Mouse (Mus musculus) limb, embryonic 15.5 days (tissue): ENCODE data around the gene Supt4a. TPM values are rescaled to one million over a fixed set of nuclear protein-coding genes. Genes with fewer than 3 reads are reported as not detected.

Experiments
- ATAC-seq: fragments of 200-750 bp; cut with Nextera tagmentation; 2 replicates; pipeline ENCODE4 v1.8.0; 2017; ENCODE audit warnings: low read depth, moderate TSS enrichment; ENCODE audit not compliant: insufficient number of reproducible peaks, low FRiP score, low TSS enrichment
- H3K27ac ChIP-seq: fragments of 300-500 bp; sonication (generic); 2 replicates; pipeline ENCODE4 v1.5.1; 2015; ENCODE audit warnings: moderate library complexity, mild to moderate bottlenecking, inconsistent platforms
- H3K27me3 ChIP-seq: fragments of 300-500 bp; sonication (generic); 2 replicates; pipeline ENCODE4 v1.6.1; 2015; ENCODE audit warnings: inconsistent platforms
- H3K36me3 ChIP-seq: fragments of 300-500 bp; sonication (generic); 2 replicates; pipeline ENCODE4 v1.6.1; 2015; ENCODE audit warnings: inconsistent platforms
- H3K4me1 ChIP-seq: fragments of 300-500 bp; sonication (generic); 2 replicates; pipeline ENCODE4 v1.6.1; 2015; ENCODE audit warnings: inconsistent platforms
- H3K4me2 ChIP-seq: fragments of 300-500 bp; sonication (generic); 2 replicates; pipeline ENCODE4 v1.6.1; 2015; ENCODE audit warnings: mild to moderate bottlenecking, inconsistent platforms
- H3K4me3 ChIP-seq: fragments of 300-500 bp; sonication (generic); 2 replicates; pipeline ENCODE4 v1.5.1; 2015; ENCODE audit warnings: mild to moderate bottlenecking, inconsistent platforms
- H3K9ac ChIP-seq: fragments of 300-500 bp; sonication (generic); 2 replicates; pipeline ENCODE4 v1.6.1; 2015; ENCODE audit warnings: inconsistent platforms
- H3K9me3 ChIP-seq: fragments of 300-500 bp; sonication (generic); 2 replicates; pipeline ENCODE4 v1.6.1; 2016; ENCODE audit warnings: inconsistent platforms
- WGBS: fragments of 180-500 bp; shearing (Covaris S2); methylation state at CpG from one replicate; pipeline ENCODE4 v1.1.7; 2015; 5-methylcytosine and 5-hydroxymethylcytosine counted together
- polyA plus RNA-seq: library from polyadenylated mRNA; unstranded; fragments of >200 nt; fragmentation: Nextera tagmentation; extraction: Ambion mirVana; gene quantifications from 2 replicates; pipeline ENCODE4 v1.2.1, GENCODE M21; 2015

The Supt4a gene
- polyA plus RNA-seq, 1 experiment from 2014 or later: 155 TPM

DNA sequence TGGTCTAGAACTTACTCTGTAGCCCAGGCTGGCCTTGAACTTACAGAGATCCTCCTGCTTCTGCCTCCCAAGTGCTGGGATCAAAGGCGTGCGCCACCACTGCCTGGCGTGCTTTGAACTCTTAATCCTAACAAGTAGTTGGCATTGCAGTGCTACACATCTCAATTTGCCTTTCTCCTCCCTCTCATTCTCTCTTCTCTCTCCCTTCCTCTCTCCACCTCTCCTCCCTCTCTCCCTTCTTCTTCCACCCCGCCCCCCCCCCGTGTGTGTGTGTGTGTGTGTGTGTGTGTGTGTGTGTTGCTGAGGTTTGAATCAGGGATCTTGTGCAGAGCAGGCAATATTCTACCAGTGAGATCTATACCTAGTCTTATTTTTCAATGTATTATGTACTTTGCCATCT is 10.0 kb downstream of the Supt4a start:
- Histone ChIP-seq H3K9me3 (no peaks in the 10 kb centered on the region), H3K4me3 (no peak overlapping the region), H3K36me3 (peaks cover 28% of the 10 kb centered on the region), H3K9ac (no peak overlapping the region), H3K27me3 (0 out of 2 replicates have a peak, but pooled peaks cover 3% of the 10 kb centered on the region), H3K4me1 (peaks cover 7% of the 10 kb centered on the region; the same call in 1 of the 2 replicates), H3K27ac (no peak overlapping the region), H3K4me2 (no peak overlapping the region)
- no peak for ATAC-seq
- 87% methylated on average over 5 of the region's 5 CpGs for WGBS

DNA sequence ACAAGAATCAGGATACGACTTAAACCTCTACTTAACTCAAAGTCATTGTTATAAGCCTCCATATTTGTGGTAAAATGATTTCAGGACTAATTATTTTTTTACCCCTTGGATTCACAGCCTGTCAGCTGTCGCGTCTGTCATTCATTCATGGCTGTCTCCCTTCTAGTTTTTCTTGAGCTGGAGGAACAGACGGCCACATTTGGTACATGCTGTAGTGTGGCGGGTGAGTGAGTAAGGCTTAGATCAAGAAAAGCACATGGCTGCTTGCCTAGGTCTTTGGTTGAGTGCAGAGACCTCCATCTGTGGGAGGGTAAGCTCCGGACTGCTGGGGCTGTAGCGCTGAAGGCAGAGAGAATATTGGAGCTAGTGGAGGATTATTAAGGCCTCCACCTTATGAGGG is 10.4 kb downstream of the Supt4a start:
- no peak for ATAC-seq

DNA sequence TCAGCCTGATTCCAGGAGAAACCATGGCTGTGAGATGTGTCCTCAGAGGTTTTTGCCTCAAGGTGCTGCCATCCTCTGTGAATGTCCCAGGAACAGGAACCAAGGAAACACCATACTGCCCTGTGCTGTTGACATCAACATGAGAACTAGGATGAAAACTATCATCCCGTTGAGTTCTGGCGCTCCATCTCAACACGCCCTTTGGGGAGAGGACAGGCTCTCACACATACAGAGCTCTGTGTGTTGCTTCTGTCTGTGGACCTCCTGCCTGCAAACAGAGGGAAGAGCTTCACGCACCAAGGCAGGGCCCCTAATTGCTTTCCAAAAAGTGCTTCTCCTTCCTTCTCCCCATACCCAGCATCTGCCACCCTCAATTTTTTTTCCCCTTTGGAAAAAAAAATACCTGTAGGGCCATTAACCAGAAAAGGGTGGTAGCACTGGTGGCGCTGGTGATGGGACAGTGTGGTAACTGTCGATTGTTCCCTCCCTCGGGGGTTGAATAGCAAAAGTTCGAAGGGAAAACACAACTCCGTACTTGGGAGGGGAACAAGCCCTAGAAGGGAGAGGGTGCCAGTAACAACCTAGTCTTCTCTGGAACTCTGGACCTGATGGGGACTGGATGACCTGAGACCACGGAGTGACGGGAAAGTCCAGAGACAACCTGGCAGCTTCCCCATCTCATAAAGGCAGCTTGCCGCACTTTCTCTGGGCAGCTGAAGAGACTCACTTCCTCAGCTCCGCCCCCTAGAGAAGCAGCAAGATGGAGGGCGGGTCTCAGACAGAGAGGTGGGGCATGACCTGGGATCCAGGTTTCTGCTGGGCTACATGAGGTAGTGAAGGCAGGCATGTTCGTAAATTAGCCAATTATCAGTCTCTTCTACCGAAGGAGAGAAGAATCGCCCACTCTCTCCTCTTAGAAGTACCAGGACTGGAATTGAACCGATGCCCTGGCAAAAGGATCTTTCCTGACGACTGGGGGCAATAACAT is 11.1 kb downstream of the Supt4a start:
- H3K36me3 ChIP-seq: peaks cover 22% of the 10 kb centered on the region
- H3K9me3 ChIP-seq: no peaks in the 10 kb centered on the region
- H3K27ac ChIP-seq: no peak overlapping the region
- H3K4me3 ChIP-seq: no peak overlapping the region
- WGBS: 29% methylated on average over 19 of the region's 19 CpGs
- 0 out of 2 replicates have a peak, but pooled peaks cover 3% of the 10 kb centered on the region for H3K27me3 ChIP-seq
- ATAC-seq: no peak
- no peak overlapping the region for H3K9ac ChIP-seq
- 0 out of 2 replicates have a peak overlapping the region, but pooled peaks have one; percentile 17 for H3K4me2 ChIP-seq
- H3K4me1 ChIP-seq: peaks cover 7% of the 10 kb centered on the region; the same call in 1 of the 2 replicates

More for the DNA sequence above, 10.4 kb downstream of the Supt4a start:
- 91% methylated on average over 7 of the region's 7 CpGs for WGBS
- Histone ChIP-seq H3K27ac (no peak overlapping the region), H3K9ac (no peak overlapping the region), H3K4me2 (no peak overlapping the region), H3K36me3 (peaks cover 25% of the 10 kb centered on the region), H3K27me3 (0 out of 2 replicates have a peak, but pooled peaks cover 3% of the 10 kb centered on the region), H3K4me3 (no peak overlapping the region), H3K4me1 (peaks cover 7% of the 10 kb centered on the region; the same call in 1 of the 2 replicates), H3K9me3 (no peaks in the 10 kb centered on the region)

DNA sequence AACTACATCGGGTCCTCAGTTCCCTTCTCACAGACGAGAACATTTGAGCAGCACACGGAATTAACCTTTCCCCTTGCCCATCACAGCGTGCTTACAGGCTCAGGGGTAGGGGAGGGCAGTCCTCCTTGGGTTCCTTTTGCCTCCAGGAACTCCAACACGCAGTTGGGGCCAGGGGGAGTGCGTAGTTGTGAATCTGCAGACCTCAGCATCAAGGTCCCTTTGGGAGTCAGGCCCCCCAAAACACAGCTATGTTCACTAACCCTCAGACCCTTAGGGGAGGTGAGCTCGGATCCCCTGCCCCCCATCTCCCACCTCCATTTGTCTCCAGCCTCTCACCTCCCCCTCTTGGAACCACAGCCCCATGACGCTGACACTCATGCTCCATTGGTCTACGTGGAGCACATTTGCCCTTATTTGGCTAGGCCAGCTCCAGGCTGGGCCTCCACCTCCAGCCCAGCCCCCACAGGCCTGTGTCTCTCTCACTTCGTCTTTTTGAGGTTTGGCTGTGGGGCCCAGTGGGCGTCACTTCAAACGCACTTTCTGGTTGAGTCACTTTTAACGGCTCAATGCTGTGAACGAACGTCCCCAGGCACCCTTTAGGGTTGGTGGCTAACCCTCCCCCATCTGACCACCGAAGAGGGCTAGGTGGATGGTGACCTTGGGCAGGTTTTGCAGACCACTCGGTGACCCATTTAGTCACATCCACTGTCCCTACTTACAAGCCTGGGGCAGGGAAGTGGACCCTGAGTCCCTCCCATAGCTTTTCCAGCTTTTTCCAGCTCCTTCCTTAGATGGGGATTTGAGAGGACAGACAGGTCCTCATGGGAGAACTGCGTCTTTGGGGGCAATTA is 12.1 kb downstream of the Supt4a start:
- no peak overlapping the region for H3K4me3 ChIP-seq
- no peak overlapping the region for H3K27ac ChIP-seq
- H3K36me3 ChIP-seq: peaks cover 13% of the 10 kb centered on the region
- no peak for ATAC-seq
- peaks cover 7% of the 10 kb centered on the region; the same call in 1 of the 2 replicates for H3K4me1 ChIP-seq
- 36% methylated on average over 18 of the region's 18 CpGs for WGBS
- H3K9ac ChIP-seq: no peak overlapping the region
- no peaks in the 10 kb centered on the region for H3K9me3 ChIP-seq
- H3K4me2 ChIP-seq: no peak overlapping the region
- H3K27me3 ChIP-seq: 0 out of 2 replicates have a peak, but pooled peaks cover 3% of the 10 kb centered on the region

DNA sequence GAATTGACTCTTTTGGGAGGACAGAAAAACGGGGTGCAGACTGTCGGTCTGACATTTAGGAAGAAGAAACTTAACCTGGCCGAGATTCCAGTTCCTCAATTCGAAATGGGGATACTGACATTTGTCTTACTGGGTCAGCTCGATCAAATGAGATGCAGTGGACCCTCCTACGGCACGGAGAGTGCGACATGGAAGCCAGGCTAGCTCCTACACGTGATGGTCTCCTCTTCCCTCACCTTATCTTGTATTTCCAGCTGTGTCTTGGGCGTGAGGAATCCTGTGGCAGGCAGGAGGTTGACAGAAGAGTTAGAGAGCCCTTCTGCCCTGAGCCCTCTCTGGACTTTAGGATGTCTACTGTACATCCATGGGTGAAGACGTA is 12.7 kb downstream of the Supt4a start:
- no peaks in the 10 kb centered on the region for H3K9me3 ChIP-seq
- no peak overlapping the region for H3K4me2 ChIP-seq
- H3K27ac ChIP-seq: no peak overlapping the region
- no peak overlapping the region for H3K4me3 ChIP-seq
- H3K36me3 ChIP-seq: peaks cover 7% of the 10 kb centered on the region
- 0 out of 2 replicates have a peak, but pooled peaks cover 3% of the 10 kb centered on the region for H3K27me3 ChIP-seq
- WGBS: 77% methylated on average over 11 of the region's 11 CpGs
- no peak overlapping the region for H3K9ac ChIP-seq
- H3K4me1 ChIP-seq: peaks cover 7% of the 10 kb centered on the region; the same call in 1 of the 2 replicates
- no peak for ATAC-seq

DNA sequence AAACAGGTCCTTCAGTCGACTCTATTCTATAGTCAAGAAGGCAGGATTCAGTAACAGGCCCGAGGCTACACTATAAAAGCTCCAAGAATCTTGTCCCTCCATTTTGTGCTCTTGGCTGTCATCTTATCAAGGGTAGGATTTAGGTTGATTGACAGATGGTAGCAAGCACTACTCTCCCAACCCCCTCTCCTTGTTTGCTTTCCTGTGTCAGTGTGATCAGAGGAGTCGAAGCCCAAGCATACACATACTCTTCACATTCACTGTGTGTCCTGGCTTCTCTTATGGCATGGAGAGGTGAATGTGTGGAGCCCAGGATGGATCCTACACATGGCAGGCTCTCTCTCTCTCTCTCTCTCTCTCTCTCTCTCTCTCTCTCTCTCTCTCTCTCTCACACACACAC is 13.2 kb downstream of the Supt4a start:
- Histone ChIP-seq H3K4me3 (no peak overlapping the region), H3K9me3 (no peaks in the 10 kb centered on the region), H3K27me3 (0 out of 2 replicates have a peak, but pooled peaks cover 3% of the 10 kb centered on the region), H3K27ac (no peak overlapping the region), H3K4me2 (no peak overlapping the region), H3K36me3 (peaks cover 2% of the 10 kb centered on the region; the same call in 1 of the 2 replicates), H3K4me1 (peaks cover 7% of the 10 kb centered on the region; the same call in 1 of the 2 replicates), H3K9ac (no peak overlapping the region)
- ATAC-seq: no peak
- WGBS: 80% methylated on average over 3 of the region's 3 CpGs

DNA sequence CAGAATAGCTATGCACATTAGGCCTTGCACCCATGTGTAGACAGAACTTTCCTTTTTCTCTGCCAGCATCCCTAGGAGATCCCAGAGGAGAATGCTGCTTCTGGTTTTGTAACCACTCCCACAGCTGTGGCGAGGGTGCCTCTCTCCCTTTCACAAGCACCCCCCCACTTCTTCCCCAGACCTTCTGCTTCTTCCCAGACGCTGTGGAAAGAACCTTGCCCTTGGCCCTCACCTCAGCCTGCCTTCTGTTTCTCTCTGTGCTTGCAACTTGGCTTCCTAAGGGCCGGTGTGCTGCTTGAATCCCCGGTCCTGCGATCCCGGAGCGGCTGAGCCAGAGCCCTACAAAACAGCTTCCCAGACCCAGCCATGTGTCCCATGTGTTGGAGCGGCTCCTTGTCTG is 13.7 kb downstream of the Supt4a start:
- Histone ChIP-seq H3K27me3 (0 out of 2 replicates have a peak, but pooled peaks cover 3% of the 10 kb centered on the region), H3K27ac (0 out of 2 replicates have a peak overlapping the region, but pooled peaks have one; percentile 2), H3K9me3 (no peaks in the 10 kb centered on the region), H3K9ac (no peak overlapping the region), H3K4me3 (no peak overlapping the region), H3K4me2 (no peak overlapping the region), H3K36me3 (no peaks in the 10 kb centered on the region), H3K4me1 (peaks cover 7% of the 10 kb centered on the region; the same call in 1 of the 2 replicates)
- ATAC-seq: no peak
- 79% methylated on average over 8 of the region's 8 CpGs for WGBS

DNA sequence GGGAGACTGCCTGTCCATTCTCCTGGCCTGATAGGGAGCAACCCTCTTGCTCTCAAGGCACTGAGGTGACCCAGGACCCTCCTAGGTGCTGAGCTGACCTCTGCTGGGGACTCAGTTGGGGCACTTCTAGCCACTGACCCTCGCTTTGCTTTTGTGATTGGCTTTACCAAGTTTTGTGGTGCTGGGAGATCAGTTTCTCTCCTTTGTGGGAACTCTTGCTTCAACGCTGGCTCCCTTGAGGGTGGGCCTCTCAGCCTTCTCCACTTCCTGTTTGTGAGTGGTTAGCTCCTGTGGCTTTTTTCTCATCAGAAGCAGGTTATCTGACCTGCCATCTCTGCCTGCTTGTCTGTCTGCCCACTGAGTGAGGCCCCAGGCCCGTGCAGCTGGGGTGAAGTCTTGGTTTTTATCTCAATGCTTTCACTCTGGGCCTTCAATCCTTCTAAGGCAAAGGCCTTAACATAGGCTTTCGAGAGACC is 14.2 kb downstream of the Supt4a start:
- Histone ChIP-seq H3K4me3 (no peak overlapping the region), H3K36me3 (no peaks in the 10 kb centered on the region), H3K4me2 (no peak overlapping the region), H3K9me3 (no peaks in the 10 kb centered on the region), H3K27ac (0 out of 2 replicates have a peak overlapping the region, but pooled peaks have one; percentile 2), H3K9ac (no peak overlapping the region), H3K4me1 (peaks cover 7% of the 10 kb centered on the region; the same call in 1 of the 2 replicates), H3K27me3 (0 out of 2 replicates have a peak, but pooled peaks cover 3% of the 10 kb centered on the region)
- ATAC-seq: no peak
- WGBS: 62% methylated on average over 4 of the region's 4 CpGs

DNA sequence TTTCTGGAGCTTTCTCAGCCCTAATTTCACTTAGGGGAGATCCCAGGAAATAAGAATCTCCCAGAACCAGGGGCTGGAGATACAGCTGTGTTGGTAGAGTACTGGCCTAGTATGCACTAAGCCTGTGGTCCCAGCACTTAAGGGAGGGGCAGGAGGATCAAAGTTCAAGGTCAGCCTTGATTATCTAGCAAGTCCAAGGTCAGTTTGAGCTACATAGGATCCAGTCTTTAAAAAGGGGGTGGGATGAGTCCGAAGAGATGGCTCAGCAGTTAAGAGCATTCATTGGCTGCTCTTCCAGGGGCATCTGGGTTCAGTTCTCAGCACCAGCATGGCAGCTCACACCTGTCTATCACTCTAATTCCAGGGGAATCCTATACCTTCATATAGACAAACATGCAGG is 15.0 kb downstream of the Supt4a start:
- H3K27me3 ChIP-seq: 0 out of 2 replicates have a peak, but pooled peaks cover 3% of the 10 kb centered on the region
- no peak overlapping the region for H3K4me3 ChIP-seq
- no peaks in the 10 kb centered on the region for H3K9me3 ChIP-seq
- no peak overlapping the region for H3K9ac ChIP-seq
- no peak overlapping the region for H3K4me2 ChIP-seq
- H3K36me3 ChIP-seq: no peaks in the 10 kb centered on the region
- H3K27ac ChIP-seq: no peak overlapping the region
- no peak for ATAC-seq
- peaks cover 7% of the 10 kb centered on the region; the same call in 1 of the 2 replicates for H3K4me1 ChIP-seq
- WGBS: 87% methylated on average over 1 of the region's 1 CpGs

DNA sequence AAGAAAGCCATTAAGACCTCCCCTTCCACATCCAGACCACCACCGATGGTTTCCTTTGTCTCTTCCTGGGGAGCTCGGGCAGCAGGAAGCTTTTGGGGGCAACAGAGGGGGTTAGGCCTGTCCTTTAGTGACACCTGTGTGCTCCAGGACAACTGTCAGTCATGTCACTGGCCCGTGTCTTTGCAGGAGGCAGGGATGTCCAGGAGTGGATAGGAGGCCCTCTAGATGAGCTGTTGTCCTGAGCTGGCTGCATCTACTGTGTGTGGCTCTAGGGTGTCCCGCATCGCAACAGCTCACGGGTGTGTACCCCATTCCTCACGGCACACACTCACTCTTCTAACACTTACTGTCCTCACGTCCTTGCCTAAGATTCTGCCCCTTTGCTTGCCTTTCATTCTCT is 15.9 kb downstream of the Supt4a start:
- H3K27ac ChIP-seq: no peak overlapping the region
- 82% methylated on average over 8 of the region's 8 CpGs for WGBS
- peaks cover 7% of the 10 kb centered on the region; the same call in 1 of the 2 replicates for H3K4me1 ChIP-seq

DNA sequence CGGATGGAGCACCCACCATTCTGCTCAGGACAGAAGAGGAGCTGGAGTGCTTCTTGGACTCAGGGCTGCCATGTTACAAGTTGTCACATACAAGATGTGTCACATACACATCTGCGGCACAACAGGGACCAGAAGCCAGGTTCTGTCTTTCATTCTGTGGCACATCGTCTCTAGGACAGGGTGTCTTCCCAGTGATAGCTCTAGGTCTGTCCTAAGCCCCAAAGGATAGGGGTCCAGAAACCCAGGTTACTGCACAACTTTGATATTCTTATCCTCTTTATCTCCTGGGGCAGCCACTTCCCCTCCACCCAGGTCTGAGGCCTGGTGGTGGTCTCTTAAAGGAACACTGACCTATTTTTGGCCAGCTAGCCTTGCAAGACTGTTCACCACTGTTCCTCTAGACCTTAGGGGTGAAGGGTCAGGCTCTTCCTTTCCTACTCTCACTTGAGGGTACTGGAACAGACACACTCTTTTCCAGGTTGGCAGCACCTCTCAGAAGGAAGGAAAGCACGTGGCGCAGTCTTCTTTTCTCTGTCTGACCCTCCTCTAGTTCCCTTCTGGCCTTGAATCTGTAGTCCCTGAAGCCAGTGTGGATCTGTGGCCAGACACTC is 16.6 kb downstream of the Supt4a start:
- WGBS: 86% methylated on average over 5 of the region's 5 CpGs
- H3K27ac ChIP-seq: no peak overlapping the region
- no peak overlapping the region for H3K9ac ChIP-seq
- peaks cover 4% of the 10 kb centered on the region; the same call in 1 of the 2 replicates for H3K4me1 ChIP-seq
- H3K27me3 ChIP-seq: 0 out of 2 replicates have a peak, but pooled peaks cover 6% of the 10 kb centered on the region
- H3K9me3 ChIP-seq: no peaks in the 10 kb centered on the region
- no peak overlapping the region for H3K4me3 ChIP-seq
- H3K4me2 ChIP-seq: no peak overlapping the region
- no peak for ATAC-seq
- H3K36me3 ChIP-seq: no peaks in the 10 kb centered on the region

More for the DNA sequence above, 15.9 kb downstream of the Supt4a start:
- no peaks in the 10 kb centered on the region for H3K9me3 ChIP-seq
- no peaks in the 10 kb centered on the region for H3K36me3 ChIP-seq
- H3K4me2 ChIP-seq: no peak overlapping the region
- 0 out of 2 replicates have a peak, but pooled peaks cover 5% of the 10 kb centered on the region for H3K27me3 ChIP-seq
- no peak overlapping the region for H3K9ac ChIP-seq
- no peak overlapping the region for H3K4me3 ChIP-seq
- ATAC-seq: no peak
